Mouse (Mus musculus) cerebellum, adult 2 months (tissue): Measurements from ENCODE around the gene Dhrs7b. TPM values are rescaled to one million over a fixed set of nuclear protein-coding genes. Genes with fewer than 3 reads are reported as not detected.

Experiments used
- DNase-seq, 2 experiments: peaks; one replicate each; pipeline ENCODE4 v3.0.0; 2021
- H3K27ac ChIP-seq: fragments of 200-500 bp; 2 replicates; pipeline ENCODE4 v1.5.1; 2012; ENCODE audit warnings: low read length, control low read depth, inconsistent platforms; ENCODE audit not compliant: insufficient read depth
- H3K27me3 ChIP-seq: fragments of 200-500 bp; 2 replicates; pipeline ENCODE4 v1.6.1; 2012; ENCODE audit warnings: inconsistent platforms, mild to moderate bottlenecking, low read length, moderate library complexity; ENCODE audit not compliant: control insufficient read depth, insufficient read depth
- H3K4me1 ChIP-seq: fragments of 200-500 bp; 2 replicates; pipeline ENCODE4 v1.6.1; 2011; ENCODE audit warnings: low read length; ENCODE audit not compliant: control insufficient read depth, insufficient read depth
- H3K4me3 ChIP-seq: fragments of 200-500 bp; replicated peaks from 2 replicates; pipeline ENCODE3; 2011; ENCODE audit warnings: mild to moderate bottlenecking, low read depth, low read length, control low read depth; ENCODE audit not compliant: insufficient read depth
- CTCF ChIP-seq: fragments of 200-500 bp; IDR thresholded peaks from 2 replicates; pipeline ENCODE4 v1.5.1; 2011; ENCODE audit warnings: low read depth, mild to moderate bottlenecking, control low read depth, low read length, moderate library complexity, borderline replicate concordance; ENCODE audit not compliant: insufficient read depth
- POLR2A ChIP-seq: fragments of 200-500 bp; IDR thresholded peaks from 2 replicates; pipeline ENCODE4 v1.6.1; 2011; ENCODE audit warnings: low read length, control low read depth, borderline replicate concordance; ENCODE audit not compliant: insufficient read depth
- WGBS: fragments of 180-500 bp; shearing (Covaris S2); methylation state at CpG from one replicate; pipeline ENCODE4 v1.1.7; 2018; 5-methylcytosine and 5-hydroxymethylcytosine counted together
- polyA plus RNA-seq: library from polyadenylated mRNA; depleted of rRNA; stranded (reverse); fragments of >200 nt; gene quantifications from 2 replicates; pipeline ENCODE4 v1.2.3, GENCODE M21; 2012; rRNA removed

Gene Dhrs7b
- 21.5 and 21.9 TPM in 2 replicates for polyA plus RNA-seq

DNA sequence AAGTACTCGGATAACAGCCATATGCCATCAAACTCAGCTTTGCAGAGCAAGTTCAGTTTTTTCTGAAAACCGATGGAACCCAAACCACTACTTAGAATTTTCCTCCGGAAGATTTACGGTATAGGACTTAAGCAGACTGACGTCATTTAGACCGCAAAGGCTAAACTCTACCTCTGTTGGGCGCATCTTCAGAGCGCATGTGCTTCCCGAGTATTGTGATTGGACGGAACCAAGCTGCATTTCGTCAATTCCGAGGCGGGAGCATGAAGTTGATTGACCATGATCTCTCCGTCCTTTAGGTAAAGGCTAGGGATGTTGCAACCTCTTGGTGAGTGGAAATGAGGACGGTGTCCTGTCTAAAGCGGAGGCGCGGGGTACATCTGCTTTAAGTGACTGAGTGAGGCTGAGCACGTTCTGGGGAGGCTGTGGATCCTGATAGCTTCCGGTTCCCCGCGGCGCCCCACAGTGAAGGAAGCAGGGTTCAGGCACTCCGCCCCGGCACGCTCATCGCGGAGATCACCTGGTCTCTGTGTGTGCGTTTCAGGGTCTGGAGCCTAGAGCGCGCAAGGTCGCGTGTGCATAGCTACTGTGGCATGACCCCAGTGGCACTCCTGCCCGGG lies at the start of gene Dhrs7b:
Gene Dhrs7b (plus strand): TSS at position 199 of the 620 bp plus-strand sequence.
- Histone ChIP-seq H3K4me1 (0 out of 2 replicates have a peak, but pooled peaks cover 3% of the 10 kb centered on the region), H3K27ac (peak within 1 kb of the TSS; percentile 52), H3K27me3 (no peaks in the 10 kb centered on the region), H3K4me3 (peak within 1 kb of the TSS; percentile 94)
- WGBS, result under 1% methylated on average over 34 of the region's 34 CpGs
- DNase-seq, result peak; percentile 92 to 95
- TF ChIP-seq POLR2A (peak; percentile 84), CTCF (no peak)

DNA sequence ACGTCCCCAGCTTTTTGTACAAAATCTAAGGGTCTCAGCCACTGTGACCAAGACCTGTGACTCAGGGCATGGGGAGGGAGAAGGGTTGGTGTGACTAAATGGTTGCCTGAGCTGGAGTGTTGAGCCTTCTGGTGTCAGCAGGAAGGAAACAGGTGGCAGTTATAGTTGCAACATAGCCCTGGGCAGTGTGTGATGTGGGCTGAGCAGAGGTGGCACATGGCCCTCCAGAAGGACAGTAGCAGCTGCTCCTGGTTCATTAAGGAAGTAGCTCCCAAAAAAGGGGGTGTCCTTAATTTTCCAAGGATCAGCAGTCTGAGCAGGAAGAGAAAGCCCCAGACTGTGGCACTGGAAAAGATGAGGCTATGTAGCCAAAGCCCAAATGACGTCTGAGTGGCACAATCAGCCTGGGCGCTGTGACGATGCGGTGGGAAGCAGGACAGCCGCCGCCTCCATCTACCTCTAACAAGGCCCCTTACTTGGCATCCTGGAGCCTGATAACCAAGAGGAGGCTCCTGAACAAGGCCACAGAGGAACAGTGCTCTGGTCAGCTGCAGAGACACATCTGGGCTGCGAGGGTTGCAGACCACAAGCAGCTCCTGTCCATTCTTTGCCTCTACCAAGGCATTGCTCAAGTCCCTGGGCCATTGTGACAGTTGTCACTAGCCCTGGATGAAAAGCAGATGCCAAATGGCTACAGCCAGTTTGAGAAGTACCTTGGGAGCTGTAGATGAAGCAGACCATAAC lies 46.1 kb upstream of the Dhrs7b start:
- Histone ChIP-seq H3K27ac (no peak overlapping the region), H3K27me3 (no peaks in the 10 kb centered on the region), H3K4me3 (no peak overlapping the region), H3K4me1 (peaks cover 25% of the 10 kb centered on the region)
- no peak for TF ChIP-seq POLR2A
- no peak for TF ChIP-seq CTCF
- 86% methylated on average over 8 of the region's 8 CpGs for WGBS
- DNase-seq, result no peak

DNA sequence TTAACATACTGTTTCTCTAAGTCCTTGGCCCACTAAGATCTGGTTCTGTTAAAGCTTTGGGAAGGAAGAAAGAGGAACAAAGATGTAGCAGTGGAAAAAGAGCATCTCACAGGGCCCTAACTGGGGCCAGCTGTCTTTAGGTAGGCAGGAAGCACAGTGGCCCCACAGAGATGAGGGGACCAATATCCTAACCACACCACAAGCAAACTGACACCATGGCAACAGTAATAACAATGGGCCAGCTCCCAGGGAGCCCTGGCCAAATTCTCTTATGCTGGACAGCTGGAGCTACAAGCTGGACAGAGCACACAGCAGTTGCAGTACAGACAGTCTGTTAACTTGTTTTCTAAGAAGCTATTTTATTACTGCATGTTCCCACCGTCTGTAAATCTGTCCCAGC lies 42.8 kb upstream of the Dhrs7b start:
- no peak for DNase-seq
- H3K4me1 ChIP-seq, result peaks cover 6% of the 10 kb centered on the region; the same call in 1 of the 2 replicates
- no peaks in the 10 kb centered on the region for H3K27me3 ChIP-seq
- 4% methylated on average over 1 of the region's 1 CpGs for WGBS
- no peak overlapping the region for H3K4me3 ChIP-seq
- TF ChIP-seq CTCF (no peak), POLR2A (no peak)
- no peak overlapping the region for H3K27ac ChIP-seq

DNA sequence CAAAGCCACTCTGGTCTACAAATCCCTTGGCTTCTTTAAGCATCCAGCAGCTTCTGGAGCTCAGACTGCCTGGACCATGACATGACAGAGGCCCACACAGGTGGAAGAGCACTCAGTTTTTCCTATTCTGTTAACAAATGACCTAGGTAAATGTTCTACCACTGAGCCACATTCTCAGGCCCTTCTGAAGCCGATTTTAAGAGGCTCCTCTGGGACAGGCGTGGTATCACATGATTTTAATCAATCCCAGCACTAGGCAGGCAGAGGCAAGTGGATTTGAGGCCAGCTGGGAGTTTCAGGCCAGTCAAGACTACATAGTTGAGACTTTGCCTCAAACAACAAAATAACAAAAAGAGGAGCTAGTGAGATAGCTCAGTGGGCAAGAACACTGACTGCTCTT lies 40.0 kb upstream of the Dhrs7b start:
- H3K4me3 ChIP-seq, result no peak overlapping the region
- no peak for DNase-seq
- WGBS, result 80% methylated on average over 2 of the region's 2 CpGs

DNA sequence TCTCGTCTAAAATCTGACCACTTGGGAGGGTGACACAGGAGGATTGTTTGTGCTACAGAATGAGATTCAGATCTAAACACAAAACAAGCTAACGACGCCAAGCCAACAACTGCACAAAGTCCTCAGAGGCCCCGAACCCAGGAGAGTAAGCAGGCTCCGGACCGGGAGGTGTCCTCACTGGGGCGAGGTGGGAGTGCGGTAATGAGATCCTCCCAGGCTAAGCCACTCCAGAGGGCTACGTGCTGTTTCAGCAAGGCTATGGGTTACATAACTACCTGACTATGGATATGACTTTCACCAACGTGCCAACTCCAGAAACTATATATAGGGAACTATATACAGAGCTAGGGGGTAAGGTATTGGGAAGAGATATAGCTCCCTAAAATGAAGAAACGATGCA lies 34.1 kb upstream of the Dhrs7b start:
- no peak for DNase-seq

More for the DNA sequence above, 40.0 kb upstream of the Dhrs7b start:
- TF ChIP-seq CTCF (no peak), POLR2A (no peak)
- Histone ChIP-seq H3K4me1 (no peaks in the 10 kb centered on the region), H3K27ac (no peak overlapping the region), H3K27me3 (no peaks in the 10 kb centered on the region)

DNA sequence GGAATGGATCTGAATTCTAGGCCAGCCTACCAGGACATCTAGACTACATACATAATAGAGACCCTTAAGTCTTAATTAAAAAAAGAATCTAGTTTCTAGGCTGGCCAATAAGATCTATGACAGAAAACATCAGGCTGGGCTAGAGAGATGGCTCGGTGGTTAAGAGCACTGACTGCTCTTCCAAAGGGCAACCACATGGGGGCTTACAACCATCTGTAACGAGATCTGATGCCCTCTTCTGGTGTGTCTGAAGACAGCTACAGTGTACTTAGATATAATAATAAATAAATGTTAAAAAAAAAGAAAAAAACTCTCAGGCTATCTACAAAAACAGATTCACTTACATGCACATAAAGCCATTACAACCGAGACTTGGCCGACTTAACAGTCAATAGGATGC lies 30.5 kb upstream of the Dhrs7b start:
- WGBS, result 81% methylated on average over 4 of the region's 4 CpGs
- DNase-seq, result no peak
- no peak overlapping the region for H3K4me3 ChIP-seq
- H3K27ac ChIP-seq, result no peak overlapping the region
- H3K4me1 ChIP-seq, result no peaks in the 10 kb centered on the region
- H3K27me3 ChIP-seq, result no peaks in the 10 kb centered on the region
- TF ChIP-seq POLR2A, result no peak
- TF ChIP-seq CTCF, result no peak

More for the DNA sequence above, 34.1 kb upstream of the Dhrs7b start:
- no peak overlapping the region for H3K4me3 ChIP-seq
- no peaks in the 10 kb centered on the region for H3K27me3 ChIP-seq
- H3K27ac ChIP-seq, result no peak overlapping the region
- no peak for TF ChIP-seq CTCF
- TF ChIP-seq POLR2A, result no peak
- H3K4me1 ChIP-seq, result no peaks in the 10 kb centered on the region
- WGBS, result 91% methylated on average over 11 of the region's 11 CpGs

DNA sequence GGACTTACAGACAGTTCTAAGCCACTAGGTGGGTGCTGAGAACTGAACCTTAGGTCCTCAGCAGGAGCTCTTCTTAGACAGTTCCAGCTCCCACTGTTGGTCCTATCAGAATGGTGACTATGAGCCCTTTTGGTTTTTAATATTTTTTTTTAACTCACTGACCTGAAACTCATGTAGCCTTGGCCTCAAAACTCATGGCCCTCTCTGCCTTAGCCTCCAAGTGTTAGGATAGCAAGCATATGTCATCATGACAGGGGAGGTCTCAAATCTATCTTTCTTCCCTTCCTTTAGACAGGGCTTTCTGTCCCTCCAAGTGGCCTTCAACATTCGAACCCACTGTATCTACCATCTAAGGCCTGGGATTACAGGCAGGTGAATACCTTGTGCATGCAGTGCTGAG lies 29.5 kb upstream of the Dhrs7b start:
- WGBS, result 93% methylated on average over 1 of the region's 1 CpGs

DNA sequence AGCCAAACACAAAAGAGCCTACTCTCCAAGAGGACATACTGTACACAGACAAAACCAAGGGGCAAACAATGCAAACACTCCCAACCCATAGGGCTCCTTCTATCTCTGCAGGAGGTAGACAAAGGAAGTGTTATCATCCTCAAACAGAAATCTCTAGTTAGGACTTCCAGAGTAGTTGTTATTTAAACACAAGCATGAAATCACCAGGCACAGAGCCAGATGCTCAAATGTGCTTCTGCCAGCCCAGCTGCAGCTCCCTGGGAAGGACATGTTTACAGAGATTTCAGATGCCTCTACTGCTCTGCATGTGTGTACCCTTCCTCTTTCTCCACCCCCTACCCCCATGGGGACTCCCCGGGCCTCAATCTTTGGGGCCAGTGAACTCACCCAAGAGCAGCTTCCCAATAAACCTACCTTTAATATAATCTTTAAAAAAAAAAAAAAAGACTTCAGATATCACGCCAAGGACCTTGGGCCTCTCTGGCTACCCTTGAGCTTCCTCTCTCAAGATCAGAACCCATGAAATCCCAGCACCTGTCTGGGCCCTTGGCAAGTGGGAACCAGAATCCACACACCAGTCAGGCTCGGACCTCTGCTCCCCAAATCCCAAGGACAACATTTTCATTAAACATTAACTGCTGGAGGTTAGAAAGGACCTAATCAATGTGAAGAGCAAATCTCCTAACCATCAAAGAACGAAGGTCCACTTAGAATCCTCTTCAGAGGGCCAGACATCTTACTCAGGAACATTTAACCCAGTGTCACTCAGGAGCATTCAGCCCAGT lies 22.0 kb upstream of the Dhrs7b start:
- no peak for DNase-seq
- no peaks in the 10 kb centered on the region for H3K4me1 ChIP-seq
- no peak overlapping the region for H3K27ac ChIP-seq
- 48% methylated on average over 4 of the region's 4 CpGs for WGBS
- H3K4me3 ChIP-seq, result no peak overlapping the region
- no peaks in the 10 kb centered on the region for H3K27me3 ChIP-seq
- TF ChIP-seq POLR2A (no peak), CTCF (no peak)

More for the DNA sequence above, 29.5 kb upstream of the Dhrs7b start:
- no peak overlapping the region for H3K27ac ChIP-seq
- no peak for TF ChIP-seq POLR2A
- TF ChIP-seq CTCF, result no peak
- no peaks in the 10 kb centered on the region for H3K4me1 ChIP-seq
- H3K4me3 ChIP-seq, result no peak overlapping the region
- no peak for DNase-seq
- H3K27me3 ChIP-seq, result no peaks in the 10 kb centered on the region
